Mouse (Mus musculus): Measurements from ENCODE around the gene Taar8c.

GRCm38 (mm10) chr10:24133132-24133531, 31.4 kb upstream of the Taar8c start:
- TF ChIP-seq GATA1 (IDR thresholded peaks at IDR 0.05; ENCODE audit: low read length) (no peak), TAL1 (IDR thresholded peaks at IDR 0.05; ENCODE audit: low read length) (no peak)

Measured in erythroblast, embryonic 14.5 days (primary cell).